In the genomic region with DNA sequence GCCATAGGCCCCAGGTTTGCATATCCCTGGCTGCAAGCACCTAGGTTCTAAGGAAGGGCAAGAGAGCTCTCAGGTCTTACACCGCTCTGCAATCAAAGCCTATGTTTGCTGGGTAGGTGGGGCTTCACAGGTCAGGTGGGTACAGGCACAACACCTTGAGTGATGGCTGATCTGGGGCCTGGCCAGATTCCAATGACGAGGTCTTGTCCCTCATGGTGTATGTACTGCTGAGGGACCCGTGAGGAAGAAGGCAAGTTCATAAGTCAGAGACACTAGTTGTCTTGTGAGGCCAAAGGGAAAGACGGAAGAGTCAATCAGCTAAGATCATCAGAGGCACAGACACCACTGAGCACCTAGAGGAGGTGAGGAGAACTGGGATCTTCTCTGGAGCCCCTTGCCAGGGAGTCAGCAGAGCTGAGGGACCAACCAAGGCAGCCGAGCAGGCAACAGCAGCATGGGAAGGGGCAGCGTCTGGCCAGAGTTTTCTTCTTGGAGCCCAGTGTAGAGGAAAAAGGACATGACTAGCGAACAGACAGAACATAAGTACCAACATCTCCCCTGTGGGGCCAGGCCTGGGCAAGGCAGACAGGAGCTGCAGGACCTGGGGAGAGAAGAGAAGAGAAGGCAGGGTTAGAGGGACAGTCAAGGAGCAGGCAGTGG, we compare ENCODE assay signal across 50 mouse cellular contexts. TPM values are rescaled to one million over a fixed set of nuclear protein-coding genes. Genes with fewer than 3 reads are reported as not detected.
"Had no signal": no experiment of that assay in that cellular context is flagged by ENCODE, and none has a peak within 500 bp of the region (broad histone marks: within the 10 kb centered on the region; RNA-seq: fewer than 3 reads in every experiment).

No protein-coding gene starts in this region.

- H3K9ac ChIP-seq: heart, embryonic 12.5 days; heart, embryonic 13.5 days; heart, embryonic 15.5 days; hindbrain, embryonic 12.5 days; hindbrain, embryonic 13.5 days; hindbrain, embryonic 14.5 days; hindbrain, embryonic 15.5 days; intestine, embryonic 15.5 days; kidney, embryonic 15.5 days had no signal

- H3K4me1 ChIP-seq: heart, embryonic 10.5 days; heart, embryonic 12.5 days; heart, embryonic 13.5 days; heart, embryonic 15.5 days; hindbrain, embryonic 10.5 days; hindbrain, embryonic 12.5 days; hindbrain, embryonic 13.5 days; hindbrain, embryonic 15.5 days; intestine, embryonic 15.5 days; kidney, embryonic 15.5 days had no signal

- H3K9me3 ChIP-seq: heart, embryonic 10.5 days; heart, embryonic 12.5 days; heart, embryonic 13.5 days; heart, embryonic 15.5 days; hindbrain, embryonic 10.5 days; hindbrain, embryonic 12.5 days; hindbrain, embryonic 13.5 days; hindbrain, embryonic 15.5 days; intestine, embryonic 15.5 days; kidney, embryonic 15.5 days had no signal

- ATAC-seq: hindbrain, embryonic 16.5 days; hindbrain, postnatal 0 days; inflammation-experienced regulatory T-cells, adult 6 months; intestine, embryonic 15.5 days; intestine, embryonic 16.5 days; intestine, postnatal 0 days had no signal

- H3K27me3 ChIP-seq: heart, embryonic 12.5 days; heart, embryonic 13.5 days; heart, embryonic 15.5 days; hindbrain, embryonic 12.5 days; hindbrain, embryonic 13.5 days; hindbrain, embryonic 15.5 days; intestine, embryonic 15.5 days; kidney, embryonic 15.5 days had no signal

- H3K36me3 ChIP-seq: heart, embryonic 10.5 days; heart, embryonic 12.5 days; heart, embryonic 13.5 days; heart, embryonic 15.5 days; hindbrain, embryonic 10.5 days; hindbrain, embryonic 12.5 days; hindbrain, embryonic 13.5 days; hindbrain, embryonic 15.5 days; intestine, embryonic 15.5 days; kidney, embryonic 15.5 days had no signal

- H3K27ac ChIP-seq: heart, embryonic 10.5 days; heart, embryonic 13.5 days; heart, embryonic 15.5 days; hindbrain, embryonic 10.5 days; hindbrain, embryonic 12.5 days; hindbrain, embryonic 13.5 days; hindbrain, embryonic 14.5 days; hindbrain, embryonic 15.5 days; hindbrain, postnatal 0 days; intestine, embryonic 15.5 days; kidney, embryonic 15.5 days; kidney, postnatal 0 days; layer of hippocampus, adult 2 months had no signal

- H3K4me3 ChIP-seq: heart, embryonic 10.5 days; heart, embryonic 12.5 days; heart, embryonic 13.5 days; heart, embryonic 15.5 days; hindbrain, embryonic 10.5 days; hindbrain, embryonic 12.5 days; hindbrain, embryonic 13.5 days; hindbrain, embryonic 15.5 days; intestine, embryonic 15.5 days; kidney, embryonic 15.5 days; layer of hippocampus, adult 2 months had no signal

- H3K4me2 ChIP-seq: heart, embryonic 11.5 days; heart, embryonic 12.5 days; heart, embryonic 13.5 days; heart, embryonic 15.5 days; hindbrain, embryonic 12.5 days; hindbrain, embryonic 13.5 days; hindbrain, embryonic 14.5 days; hindbrain, embryonic 15.5 days; intestine, embryonic 15.5 days; kidney, embryonic 15.5 days had no signal

- DNase-seq: heart, postnatal 14 days; heart, postnatal 36 days; heart, postnatal 4 days; kidney, adult 11 months; kidney, adult 18-20 months; kidney, adult 2 months; kidney, adult 8-10 months; kidney, adult 9 months; kidney, postnatal 10 days; kidney, postnatal 14 days; kidney, postnatal 25 days; kidney, postnatal 36 days; kidney, postnatal 4 days; layer of hippocampus, adult 9-11 months; layer of hippocampus, postnatal 36 days had no signal

RNA-seq across cellular contexts. Expression of a gene that starts 5.4 kb away (rescaled TPM):
- total RNA-seq: heart, postnatal 14 days; heart, postnatal 25 days; heart, postnatal 36 days; heart, postnatal 4 days; hematopoietic stem cell, adult 5-6 weeks; hindbrain, postnatal 0 days; layer of hippocampus, adult 18-20 months; layer of hippocampus, adult 2 months; layer of hippocampus, adult 8-10 months; layer of hippocampus, postnatal 10 days; layer of hippocampus, postnatal 14 days; layer of hippocampus, postnatal 25 days; layer of hippocampus, postnatal 36 days; left cerebral cortex, adult 18-20 months had no signal
- polyA plus RNA-seq: heart, embryonic 10.5 days; heart, embryonic 11.5 days; heart, embryonic 12.5 days; heart, embryonic 13.5 days; heart, embryonic 14.5 days; heart, embryonic 15.5 days; heart, embryonic 16.5 days; heart, postnatal 0 days; hindbrain, embryonic 10.5 days; hindbrain, embryonic 11.5 days; hindbrain, embryonic 12.5 days; hindbrain, embryonic 13.5 days; hindbrain, embryonic 14.5 days; hindbrain, embryonic 15.5 days; hindbrain, embryonic 16.5 days; hindbrain, postnatal 0 days; inflammation-experienced regulatory T-cells, adult 6 months; intestine, embryonic 14.5 days; intestine, embryonic 15.5 days; intestine, embryonic 16.5 days; intestine, postnatal 0 days; kidney, adult 2 months; kidney, embryonic 14.5 days; kidney, embryonic 15.5 days; kidney, embryonic 16.5 days; kidney, postnatal 0 days; large intestine, adult 2 months had no signal

RNA-seq across cellular contexts. Expression of a gene that starts 15.5 kb away (rescaled TPM):
- total RNA-seq: heart, postnatal 14 days; heart, postnatal 25 days; heart, postnatal 36 days; heart, postnatal 4 days; hematopoietic stem cell, adult 5-6 weeks; hindbrain, postnatal 0 days; layer of hippocampus, adult 18-20 months; layer of hippocampus, adult 2 months; layer of hippocampus, adult 8-10 months; layer of hippocampus, postnatal 10 days; layer of hippocampus, postnatal 14 days; layer of hippocampus, postnatal 25 days; layer of hippocampus, postnatal 36 days; left cerebral cortex, adult 18-20 months had no signal
- polyA plus RNA-seq: heart, embryonic 10.5 days; heart, embryonic 11.5 days; heart, embryonic 12.5 days; heart, embryonic 13.5 days; heart, embryonic 14.5 days; heart, embryonic 15.5 days; heart, embryonic 16.5 days; heart, postnatal 0 days; hindbrain, embryonic 10.5 days; hindbrain, embryonic 11.5 days; hindbrain, embryonic 12.5 days; hindbrain, embryonic 13.5 days; hindbrain, embryonic 14.5 days; hindbrain, embryonic 15.5 days; hindbrain, embryonic 16.5 days; hindbrain, postnatal 0 days; inflammation-experienced regulatory T-cells, adult 6 months; intestine, embryonic 14.5 days; intestine, embryonic 15.5 days; intestine, embryonic 16.5 days; intestine, postnatal 0 days; kidney, adult 2 months; kidney, embryonic 14.5 days; kidney, embryonic 15.5 days; kidney, embryonic 16.5 days; kidney, postnatal 0 days; large intestine, adult 2 months had no signal

RNA-seq across cellular contexts. Expression of a gene that starts 26.4 kb away (rescaled TPM):
- total RNA-seq: heart, postnatal 14 days; heart, postnatal 25 days; heart, postnatal 36 days; heart, postnatal 4 days; hematopoietic stem cell, adult 5-6 weeks; hindbrain, postnatal 0 days; layer of hippocampus, adult 18-20 months; layer of hippocampus, adult 2 months; layer of hippocampus, adult 8-10 months; layer of hippocampus, postnatal 10 days; layer of hippocampus, postnatal 14 days; layer of hippocampus, postnatal 25 days; layer of hippocampus, postnatal 36 days; left cerebral cortex, adult 18-20 months had no signal
- polyA plus RNA-seq: heart, embryonic 10.5 days; heart, embryonic 11.5 days; heart, embryonic 12.5 days; heart, embryonic 13.5 days; heart, embryonic 14.5 days; heart, embryonic 15.5 days; heart, embryonic 16.5 days; heart, postnatal 0 days; hindbrain, embryonic 10.5 days; hindbrain, embryonic 11.5 days; hindbrain, embryonic 12.5 days; hindbrain, embryonic 13.5 days; hindbrain, embryonic 14.5 days; hindbrain, embryonic 15.5 days; hindbrain, embryonic 16.5 days; hindbrain, postnatal 0 days; inflammation-experienced regulatory T-cells, adult 6 months; intestine, embryonic 14.5 days; intestine, embryonic 15.5 days; intestine, embryonic 16.5 days; intestine, postnatal 0 days; kidney, adult 2 months; kidney, embryonic 14.5 days; kidney, embryonic 15.5 days; kidney, embryonic 16.5 days; kidney, postnatal 0 days; large intestine, adult 2 months had no signal

RNA-seq across cellular contexts. Expression of a gene that starts 41.1 kb away (rescaled TPM):
- total RNA-seq: heart, postnatal 14 days; heart, postnatal 25 days; heart, postnatal 36 days; heart, postnatal 4 days; hematopoietic stem cell, adult 5-6 weeks; hindbrain, postnatal 0 days; layer of hippocampus, adult 18-20 months; layer of hippocampus, adult 2 months; layer of hippocampus, adult 8-10 months; layer of hippocampus, postnatal 10 days; layer of hippocampus, postnatal 14 days; layer of hippocampus, postnatal 25 days; layer of hippocampus, postnatal 36 days; left cerebral cortex, adult 18-20 months had no signal
- polyA plus RNA-seq: heart, embryonic 10.5 days; heart, embryonic 11.5 days; heart, embryonic 12.5 days; heart, embryonic 13.5 days; heart, embryonic 14.5 days; heart, embryonic 15.5 days; heart, embryonic 16.5 days; heart, postnatal 0 days; hindbrain, embryonic 10.5 days; hindbrain, embryonic 11.5 days; hindbrain, embryonic 12.5 days; hindbrain, embryonic 13.5 days; hindbrain, embryonic 14.5 days; hindbrain, embryonic 15.5 days; hindbrain, embryonic 16.5 days; hindbrain, postnatal 0 days; inflammation-experienced regulatory T-cells, adult 6 months; intestine, embryonic 14.5 days; intestine, embryonic 15.5 days; intestine, embryonic 16.5 days; intestine, postnatal 0 days; kidney, adult 2 months; kidney, embryonic 14.5 days; kidney, embryonic 15.5 days; kidney, embryonic 16.5 days; kidney, postnatal 0 days; large intestine, adult 2 months had no signal

RNA-seq across cellular contexts. Expression of a gene that starts 57.7 kb away (rescaled TPM):
- total RNA-seq: heart, postnatal 14 days; heart, postnatal 25 days; heart, postnatal 36 days; heart, postnatal 4 days; hematopoietic stem cell, adult 5-6 weeks; hindbrain, postnatal 0 days; layer of hippocampus, adult 18-20 months; layer of hippocampus, adult 2 months; layer of hippocampus, adult 8-10 months; layer of hippocampus, postnatal 10 days; layer of hippocampus, postnatal 14 days; layer of hippocampus, postnatal 25 days; layer of hippocampus, postnatal 36 days; left cerebral cortex, adult 18-20 months had no signal
- polyA plus RNA-seq: heart, embryonic 10.5 days; heart, embryonic 11.5 days; heart, embryonic 12.5 days; heart, embryonic 13.5 days; heart, embryonic 14.5 days; heart, embryonic 15.5 days; heart, embryonic 16.5 days; heart, postnatal 0 days; hindbrain, embryonic 10.5 days; hindbrain, embryonic 11.5 days; hindbrain, embryonic 12.5 days; hindbrain, embryonic 13.5 days; hindbrain, embryonic 14.5 days; hindbrain, embryonic 15.5 days; hindbrain, embryonic 16.5 days; hindbrain, postnatal 0 days; inflammation-experienced regulatory T-cells, adult 6 months; intestine, embryonic 14.5 days; intestine, embryonic 15.5 days; intestine, embryonic 16.5 days; intestine, postnatal 0 days; kidney, adult 2 months; kidney, embryonic 14.5 days; kidney, embryonic 15.5 days; kidney, embryonic 16.5 days; kidney, postnatal 0 days; large intestine, adult 2 months had no signal
